Mouse (Mus musculus) liver, postnatal 0 days (tissue): Measurements from ENCODE around the gene Fam168a.

ENCODE experiments used
- CTCF ChIP-seq: sonication (generic); IDR thresholded peaks from 2 replicates; pipeline ENCODE4 v1.5.1; 2016; ENCODE audit warnings: antibody characterized with exemption, low read depth
- EP300 ChIP-seq: IDR thresholded peaks from 2 replicates; pipeline ENCODE4 v1.6.1; 2016; ENCODE audit warnings: antibody characterized with exemption, low read depth, mild to moderate bottlenecking

- TF ChIP-seq CTCF (no peak), EP300 (peak; percentile 83; the same call in 1 of the 2 replicates)
These were observed at the start of gene Fam168a for GRCm38 (mm10) chr7:100706143-100706841.
